Mouse (Mus musculus) stomach, embryonic 14.5 days (tissue): ENCODE measurements at regions not wholly inside any gene's neighbourhood (a gene's known extent, or its start where the extent isn't known, plus 50 kb on each side); places are given as distances from the start of the nearest gene placed in this dataset.
"Not testable (repeated sequence)": the region's sequence is repeated elsewhere in the genome, so short reads cannot be mapped to it uniquely, and the experiment has no call there.

Experiments
- ATAC-seq: fragments of 200-750 bp; cut with Nextera tagmentation; 2 replicates; pipeline ENCODE4 v1.8.0; 2017; ENCODE audit warnings: low read depth, moderate TSS enrichment; ENCODE audit not compliant: insufficient number of reproducible peaks, insufficient read depth, low FRiP score
- H3K27ac ChIP-seq: fragments of 300-500 bp; sonication (generic); 2 replicates; pipeline ENCODE4 v1.5.1; 2014; ENCODE audit warnings: mild to moderate bottlenecking, low read length, moderate library complexity, mixed read lengths
- H3K27me3 ChIP-seq: fragments of 300-500 bp; sonication (generic); 2 replicates; pipeline ENCODE4 v1.6.1; 2014; ENCODE audit warnings: low read length, control low read depth, mixed read lengths; ENCODE audit not compliant: control insufficient read depth, insufficient read depth
- H3K36me3 ChIP-seq: fragments of 300-500 bp; sonication (generic); 2 replicates; pipeline ENCODE4 v1.6.1; 2014; ENCODE audit warnings: mild to moderate bottlenecking, control low read depth, low read length, moderate library complexity, mixed read lengths; ENCODE audit not compliant: control insufficient read depth, insufficient read depth
- H3K4me1 ChIP-seq: fragments of 300-500 bp; sonication (generic); 2 replicates; pipeline ENCODE4 v1.6.1; 2014; ENCODE audit warnings: low read length, control low read depth, mixed read lengths; ENCODE audit not compliant: control insufficient read depth, insufficient read depth
- H3K4me2 ChIP-seq: fragments of 300-500 bp; sonication (generic); replicated peaks from 2 replicates; pipeline ENCODE4 v1.6.1; 2014; ENCODE audit warnings: low read depth, low read length, control low read depth
- H3K4me3 ChIP-seq: fragments of 300-500 bp; sonication (generic); 2 replicates; pipeline ENCODE4 v1.5.1; 2014; ENCODE audit warnings: low read depth, low read length, control low read depth
- H3K9ac ChIP-seq: fragments of 300-500 bp; sonication (generic); replicated peaks from 2 replicates; pipeline ENCODE4 v1.6.1; 2014; ENCODE audit warnings: low read depth, mild to moderate bottlenecking, control low read depth, low read length, moderate library complexity, mixed read lengths
- H3K9me3 ChIP-seq: fragments of 300-500 bp; sonication (generic); 2 replicates; pipeline ENCODE4 v1.6.1; 2016; ENCODE audit warnings: low read depth, low read length, control low read depth; ENCODE audit not compliant: control insufficient read depth
- WGBS: fragments of 180-500 bp; shearing (Covaris S2); extraction: QIAGEN DNeasy Blood & Tissue Kit; methylation state at CpG from one replicate; pipeline ENCODE4 v1.1.7; 2014; 5-methylcytosine and 5-hydroxymethylcytosine counted together

DNA sequence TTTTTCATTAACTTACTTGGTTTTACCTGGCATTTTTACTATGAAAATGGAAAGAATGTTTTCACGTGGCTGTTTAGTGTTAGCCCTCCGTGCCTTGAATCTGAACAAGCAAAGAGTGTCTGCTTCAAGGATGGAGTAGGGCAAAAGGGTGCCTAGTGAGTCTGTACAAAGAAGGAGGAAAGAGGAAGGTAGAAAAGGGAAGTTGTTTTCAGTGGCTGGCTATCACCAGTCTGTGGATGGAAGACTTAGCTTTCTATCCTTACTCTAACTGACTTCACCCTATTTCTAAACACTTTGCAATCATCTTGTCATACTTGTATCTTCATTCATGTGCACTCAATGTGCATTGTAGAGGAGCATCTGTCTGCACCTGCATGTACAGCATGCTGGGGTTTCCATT lies 993.2 kb downstream of the Car8 start:
- 84% methylated on average over 2 of the region's 2 CpGs for WGBS
- Histone ChIP-seq H3K4me1 (no peaks in the 10 kb centered on the region), H3K9ac (no peak overlapping the region), H3K27me3 (no peaks in the 10 kb centered on the region), H3K27ac (no peak overlapping the region), H3K4me2 (no peak overlapping the region), H3K36me3 (no peaks in the 10 kb centered on the region), H3K9me3 (no peaks in the 10 kb centered on the region), H3K4me3 (no peak overlapping the region)
- ATAC-seq, result no peak

DNA sequence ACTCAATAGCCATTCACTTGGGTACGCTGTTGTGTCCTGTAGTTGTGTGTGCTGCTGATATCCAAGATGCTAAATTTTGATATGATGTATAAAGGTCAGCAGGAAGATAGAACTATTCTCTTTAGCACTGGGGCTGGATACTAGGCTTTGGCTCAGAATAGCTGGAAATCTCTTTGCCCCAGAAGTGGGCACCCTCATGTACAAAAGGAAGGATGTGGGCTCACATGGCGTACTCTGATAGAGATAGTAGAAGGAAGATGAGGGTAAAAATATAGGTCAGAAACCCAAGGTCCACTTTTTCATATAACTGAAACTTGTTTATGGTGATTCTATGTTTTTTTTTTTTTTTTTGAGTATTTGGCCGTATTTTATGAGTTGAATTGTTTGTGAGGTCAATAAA lies 1001.0 kb downstream of the Car8 start:
- no peaks in the 10 kb centered on the region for H3K4me1 ChIP-seq
- H3K9me3 ChIP-seq, result no peaks in the 10 kb centered on the region
- ATAC-seq, result no peak
- no peak overlapping the region for H3K4me3 ChIP-seq
- no peak overlapping the region for H3K27ac ChIP-seq
- WGBS, result 93% methylated on average over 3 of the region's 3 CpGs
- no peaks in the 10 kb centered on the region for H3K36me3 ChIP-seq
- no peaks in the 10 kb centered on the region for H3K27me3 ChIP-seq
- no peak overlapping the region for H3K9ac ChIP-seq
- H3K4me2 ChIP-seq, result no peak overlapping the region

GRCm38 (mm10) chr4:7234537-7234936 lies 1004.3 kb downstream of the Car8 start:
- not testable (repeated sequence) for H3K27me3 ChIP-seq, H3K9ac ChIP-seq, H3K4me3 ChIP-seq, ATAC-seq, H3K36me3 ChIP-seq, H3K9me3 ChIP-seq, H3K4me2 ChIP-seq, H3K27ac ChIP-seq, H3K4me1 ChIP-seq
- 97% methylated on average over 6 of the region's 6 CpGs for WGBS

DNA sequence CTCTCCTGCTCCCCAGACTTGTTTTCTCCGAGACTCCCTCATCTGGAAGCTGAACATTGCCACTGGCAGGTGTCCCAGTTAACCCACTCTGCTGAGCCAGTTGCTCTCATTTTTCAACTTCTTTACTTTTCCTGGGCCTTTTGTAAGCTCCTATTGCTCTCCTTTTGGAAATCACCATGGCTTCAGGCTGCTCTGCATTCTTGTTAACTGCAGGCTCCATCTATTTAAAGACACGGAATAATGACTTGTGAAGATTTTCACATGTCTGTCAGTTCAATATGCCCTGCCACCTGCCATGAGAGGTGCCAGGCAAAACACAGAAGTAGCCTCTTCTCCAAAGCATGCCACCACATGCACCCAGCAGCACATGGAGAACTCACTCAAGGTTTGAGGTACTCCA lies 1009.9 kb downstream of the Car8 start:
- Histone ChIP-seq H3K27ac (no peak overlapping the region), H3K4me1 (no peaks in the 10 kb centered on the region), H3K36me3 (no peaks in the 10 kb centered on the region), H3K27me3 (no peaks in the 10 kb centered on the region), H3K9me3 (no peaks in the 10 kb centered on the region), H3K4me3 (no peak overlapping the region), H3K4me2 (no peak overlapping the region), H3K9ac (no peak overlapping the region)
- 64% methylated on average over 2 of the region's 2 CpGs for WGBS
- ATAC-seq, result no peak

DNA sequence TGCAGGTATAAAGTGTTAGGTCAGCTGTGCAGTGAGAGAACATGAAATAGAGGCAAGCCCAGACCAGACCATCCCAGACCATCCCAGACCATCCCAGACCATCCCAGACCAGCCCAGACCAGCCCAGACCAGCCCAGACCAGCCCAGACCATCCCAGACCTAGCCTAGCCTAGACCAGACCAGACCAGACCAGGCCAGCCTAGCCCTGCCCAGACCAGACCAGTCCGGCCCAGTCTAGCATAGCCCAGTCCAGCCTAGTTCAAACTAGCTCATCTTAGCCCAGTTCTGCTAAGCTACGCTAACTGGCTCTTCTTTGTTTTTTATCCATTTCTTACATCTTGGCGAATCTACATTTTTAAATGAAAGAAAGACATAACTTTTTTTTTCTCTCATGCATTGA lies 1015.9 kb downstream of the Car8 start:
- no peaks in the 10 kb centered on the region for H3K9me3 ChIP-seq
- ATAC-seq, result no peak
- WGBS, result 93% methylated on average over 3 of the region's 3 CpGs

DNA sequence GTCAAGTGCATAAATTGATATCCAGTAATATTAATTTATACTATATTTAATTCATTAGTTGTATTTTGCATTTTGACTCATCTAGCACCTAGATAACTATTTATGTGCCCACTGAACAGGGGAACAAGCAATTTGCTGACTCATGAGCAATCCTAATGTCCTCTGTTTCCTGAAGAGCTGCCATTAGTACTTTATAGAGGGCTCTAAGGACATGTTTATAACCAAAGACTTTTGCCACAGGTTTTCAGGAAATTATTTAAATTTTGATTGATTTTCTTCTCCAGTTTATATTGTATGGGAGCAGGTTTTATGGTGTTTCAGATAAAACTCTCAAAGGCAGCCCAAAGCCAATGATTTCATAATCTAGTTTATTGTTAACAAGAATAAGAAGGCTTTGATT lies 1018.4 kb downstream of the Car8 start:
- no peak overlapping the region for H3K27ac ChIP-seq
- H3K4me2 ChIP-seq, result no peak overlapping the region
- H3K36me3 ChIP-seq, result no peaks in the 10 kb centered on the region
- H3K9ac ChIP-seq, result no peak overlapping the region
- ATAC-seq, result no peak
- no peaks in the 10 kb centered on the region for H3K4me1 ChIP-seq
- no peaks in the 10 kb centered on the region for H3K27me3 ChIP-seq
- no peak overlapping the region for H3K4me3 ChIP-seq
- no peaks in the 10 kb centered on the region for H3K9me3 ChIP-seq

More for the DNA sequence above, 1015.9 kb downstream of the Car8 start:
- Histone ChIP-seq H3K9ac (no peak overlapping the region), H3K4me2 (no peak overlapping the region), H3K27me3 (no peaks in the 10 kb centered on the region), H3K36me3 (no peaks in the 10 kb centered on the region), H3K4me3 (no peak overlapping the region), H3K27ac (no peak overlapping the region), H3K4me1 (no peaks in the 10 kb centered on the region)

DNA sequence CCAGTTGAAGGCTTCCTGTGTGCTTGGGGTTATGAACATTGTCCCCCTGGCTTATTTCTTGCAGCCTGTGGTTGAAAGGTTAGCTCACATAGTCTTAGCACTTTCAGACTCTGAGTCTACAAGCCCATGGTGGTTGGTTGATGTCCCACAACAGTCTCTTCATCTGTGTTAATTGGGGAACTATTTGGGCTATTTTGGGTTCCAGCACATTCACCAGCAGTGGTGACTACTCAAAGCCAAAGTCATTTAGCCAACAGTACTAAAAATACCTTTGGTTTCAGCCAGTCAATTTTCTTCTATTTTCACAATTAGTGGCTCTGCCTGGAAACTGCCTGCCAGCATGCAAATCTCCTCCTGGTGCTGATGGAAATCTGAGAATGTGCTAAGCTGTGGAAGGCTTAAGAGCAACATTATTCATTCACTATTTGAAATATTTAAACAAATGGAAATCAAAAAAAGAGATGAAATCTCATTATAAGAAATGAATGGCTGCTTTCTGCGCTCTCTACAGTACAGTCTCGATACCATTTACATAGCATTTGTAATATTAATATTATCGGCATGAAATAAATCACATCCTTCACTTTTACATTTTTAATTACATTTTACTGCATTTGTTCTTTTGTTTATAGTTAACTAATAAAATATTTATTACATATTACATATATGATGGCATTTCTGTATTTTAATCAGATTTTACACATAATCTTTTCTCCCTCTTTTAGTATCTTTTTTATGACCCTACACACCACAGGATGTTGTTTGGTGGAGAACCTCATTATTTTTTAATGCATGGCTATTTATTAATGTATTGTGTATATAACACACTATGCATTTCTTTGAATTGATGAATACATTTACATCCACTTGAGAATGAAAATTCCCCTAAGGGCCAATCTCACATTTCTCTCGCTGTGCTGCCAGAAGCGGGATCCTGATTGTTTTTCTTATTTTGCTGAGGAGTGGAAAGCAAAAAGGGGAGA lies 1023.5 kb downstream of the Car8 start:
- WGBS, result 80% methylated on average over 5 of the region's 5 CpGs
- Histone ChIP-seq H3K9ac (no peak overlapping the region), H3K36me3 (no peaks in the 10 kb centered on the region)

GRCm38 (mm10) chr4:7206987-7207386 lies 1031.9 kb downstream of the Car8 start:
- Histone ChIP-seq H3K9ac (no peak overlapping the region), H3K4me1 (no peaks in the 10 kb centered on the region), H3K4me3 (no peak overlapping the region), H3K9me3 (no peaks in the 10 kb centered on the region), H3K27me3 (no peaks in the 10 kb centered on the region), H3K36me3 (no peaks in the 10 kb centered on the region), H3K4me2 (no peak overlapping the region), H3K27ac (no peak overlapping the region)
- ATAC-seq, result no peak
- 93% methylated on average over 1 of the region's 1 CpGs for WGBS

More for the DNA sequence above, 1023.5 kb downstream of the Car8 start:
- H3K4me3 ChIP-seq, result no peak overlapping the region
- H3K9me3 ChIP-seq, result no peaks in the 10 kb centered on the region
- no peak overlapping the region for H3K4me2 ChIP-seq
- no peak overlapping the region for H3K27ac ChIP-seq
- H3K4me1 ChIP-seq, result no peaks in the 10 kb centered on the region
- ATAC-seq, result no peak
- H3K27me3 ChIP-seq, result no peaks in the 10 kb centered on the region

DNA sequence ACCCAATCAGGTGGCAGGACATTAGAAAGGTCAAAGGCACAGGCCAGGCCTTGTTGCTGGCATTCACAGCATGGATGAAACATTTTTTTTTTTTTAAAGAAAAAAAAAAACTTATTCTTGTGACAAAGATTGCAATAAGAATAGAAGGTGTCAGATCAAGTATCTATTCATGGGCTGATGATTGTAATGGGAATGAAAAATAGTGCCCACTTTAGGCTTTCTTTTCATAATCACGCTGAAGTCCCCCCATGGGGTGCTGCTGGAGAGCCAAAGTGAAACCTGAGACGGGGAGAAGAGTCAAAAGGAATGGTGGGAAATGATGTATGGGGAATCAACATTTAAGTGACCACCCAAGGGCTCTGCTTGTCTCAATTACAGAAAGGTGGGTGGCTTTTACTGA lies 1037.0 kb downstream of the Car8 start:
- 41% methylated on average over 2 of the region's 2 CpGs for WGBS
- Histone ChIP-seq H3K4me3 (no peak overlapping the region), H3K9ac (no peak overlapping the region), H3K27ac (no peak overlapping the region), H3K4me1 (no peaks in the 10 kb centered on the region), H3K4me2 (no peak overlapping the region), H3K27me3 (no peaks in the 10 kb centered on the region), H3K9me3 (no peaks in the 10 kb centered on the region), H3K36me3 (no peaks in the 10 kb centered on the region)
- ATAC-seq, result no peak
